Mouse (Mus musculus) limb, embryonic 14.5 days (tissue): Measurements from ENCODE around the gene Ss18l1. TPM values are rescaled to one million over a fixed set of nuclear protein-coding genes. Genes with fewer than 3 reads are reported as not detected.

ENCODE experiments used
- ATAC-seq: fragments of 200-750 bp; cut with Nextera tagmentation; 2 replicates; pipeline ENCODE4 v1.8.0; 2017; ENCODE audit warnings: low read depth, moderate number of reproducible peaks, moderate TSS enrichment; ENCODE audit not compliant: low FRiP score
- DNase-seq: peaks from one replicate; pipeline ENCODE4 v3.0.0-alpha.2; 2015; ENCODE audit warnings: low spot score
- H3K27ac ChIP-seq: fragments of 300-500 bp; sonication (generic); replicated peaks from 2 replicates; pipeline ENCODE4 v1.5.1; 2014; ENCODE audit warnings: low read depth, mild to moderate bottlenecking, low read length, moderate library complexity, mixed read lengths
- H3K27me3 ChIP-seq: fragments of 300-500 bp; sonication (generic); 2 replicates; pipeline ENCODE4 v1.6.1; 2014; ENCODE audit warnings: low read length, mixed read lengths; ENCODE audit not compliant: control insufficient read depth, insufficient read depth
- H3K36me3 ChIP-seq: fragments of 300-500 bp; sonication (generic); 2 replicates; pipeline ENCODE4 v1.6.1; 2014; ENCODE audit warnings: mild to moderate bottlenecking, low read length, moderate library complexity, mixed read lengths; ENCODE audit not compliant: control insufficient read depth, insufficient read depth
- H3K4me1 ChIP-seq: fragments of 300-500 bp; sonication (generic); 2 replicates; pipeline ENCODE4 v1.6.1; 2014; ENCODE audit warnings: antibody characterized with exemption, low read length, mixed read lengths; ENCODE audit not compliant: control insufficient read depth, insufficient read depth
- H3K4me2 ChIP-seq: fragments of 300-500 bp; sonication (generic); replicated peaks from 2 replicates; pipeline ENCODE4 v1.6.1; 2014; ENCODE audit warnings: low read depth, mild to moderate bottlenecking, low read length, moderate library complexity; ENCODE audit not compliant: severe bottlenecking
- H3K4me3 ChIP-seq: fragments of 300-500 bp; sonication (generic); replicated peaks from 2 replicates; pipeline ENCODE4 v1.5.1; 2014; ENCODE audit warnings: low read length
- H3K9ac ChIP-seq: fragments of 300-500 bp; sonication (generic); 2 replicates; pipeline ENCODE4 v1.6.1; 2014; ENCODE audit warnings: mild to moderate bottlenecking, low read depth, low read length, moderate library complexity; ENCODE audit not compliant: severe bottlenecking
- H3K9me3 ChIP-seq: fragments of 300-500 bp; sonication (generic); 2 replicates; pipeline ENCODE4 v1.6.1; 2016; ENCODE audit warnings: low read length; ENCODE audit not compliant: control insufficient read depth
- POLR2A ChIP-seq: fragments of 200-500 bp; IDR thresholded peaks from 2 replicates; pipeline ENCODE4 v1.8.0; 2012; ENCODE audit warnings: inconsistent platforms, mild to moderate bottlenecking, moderate library complexity, borderline replicate concordance; ENCODE audit not compliant: insufficient read depth, insufficient read length; ENCODE audit errors: extremely low read depth
- WGBS: fragments of 180-500 bp; shearing (Covaris S2); extraction: QIAGEN DNeasy Blood & Tissue Kit; methylation state at CpG from one replicate; pipeline ENCODE4 v1.1.7; 2014; 5-methylcytosine and 5-hydroxymethylcytosine counted together
- polyA plus RNA-seq, 2 experiments: library from polyadenylated mRNA; depleted of rRNA in 1 of 2; stranded (reverse) in 1 of 2; unstranded in 1 of 2; fragments of >200 nt; fragmentation: Nextera tagmentation in 1 of 2; extraction: Ambion mirVana in 1 of 2; gene quantifications; 2 replicates each; pipeline versions ENCODE4 v1.2.1 to v1.2.3; 2012 to 2014

The Ss18l1 gene
- polyA plus RNA-seq, 2 experiments: 3.5 to 9.1 TPM

- TF ChIP-seq POLR2A: no peak
- Histone ChIP-seq H3K4me3 (no peak overlapping the region), H3K4me1 (no peaks in the 10 kb centered on the region), H3K27ac (no peak overlapping the region), H3K9me3 (no peaks in the 10 kb centered on the region; the same call in 1 of the 2 replicates), H3K4me2 (no peak overlapping the region), H3K9ac (no peak overlapping the region), H3K27me3 (no peaks in the 10 kb centered on the region), H3K36me3 (peaks cover 36% of the 10 kb centered on the region)
- ATAC-seq: no peak
- no peak for DNase-seq
- WGBS: 64% methylated on average over 16 of the region's 16 CpGs
These were observed 43.8 kb downstream of the Ss18l1 start for GRCm38 (mm10) chr2:180085926-180086636.

GRCm38 (mm10) chr2:180086637-180087027 lies 44.3 kb downstream of the Ss18l1 start:
- ATAC-seq (no peak), DNase-seq (no peak)
- Histone ChIP-seq H3K9me3 (no peaks in the 10 kb centered on the region; the same call in 1 of the 2 replicates), H3K9ac (no peak overlapping the region), H3K36me3 (peaks cover 32% of the 10 kb centered on the region), H3K27me3 (no peaks in the 10 kb centered on the region), H3K4me3 (no peak overlapping the region), H3K27ac (no peak overlapping the region), H3K4me2 (no peak overlapping the region), H3K4me1 (no peaks in the 10 kb centered on the region)
- no peak for TF ChIP-seq POLR2A
- WGBS: 81% methylated on average over 5 of the region's 5 CpGs

- TF ChIP-seq POLR2A: no peak
- Histone ChIP-seq H3K27ac (no peak overlapping the region), H3K9ac (no peak overlapping the region), H3K4me3 (no peak overlapping the region), H3K4me2 (no peak overlapping the region), H3K4me1 (no peaks in the 10 kb centered on the region), H3K36me3 (peaks cover 25% of the 10 kb centered on the region), H3K9me3 (no peaks in the 10 kb centered on the region; the same call in 1 of the 2 replicates), H3K27me3 (no peaks in the 10 kb centered on the region)
- no peak for DNase-seq
- WGBS: 91% methylated on average over 4 of the region's 4 CpGs
- ATAC-seq: no peak
These were observed 45.2 kb downstream of the Ss18l1 start for GRCm38 (mm10) chr2:180087472-180087871.

GRCm38 (mm10) chr2:180090285-180090684 lies 48.0 kb downstream of the Ss18l1 start:
- H3K9ac ChIP-seq: no peak overlapping the region
- no peak; the same call in 1 of the 2 replicates for ATAC-seq
- no peak overlapping the region for H3K4me2 ChIP-seq
- no peak for DNase-seq
- H3K4me3 ChIP-seq: no peak overlapping the region
- WGBS: 49% methylated on average over 11 of the region's 11 CpGs
- H3K27me3 ChIP-seq: no peaks in the 10 kb centered on the region
- no peaks in the 10 kb centered on the region for H3K4me1 ChIP-seq
- TF ChIP-seq POLR2A: no peak
- H3K36me3 ChIP-seq: peaks cover 5% of the 10 kb centered on the region; the same call in 1 of the 2 replicates
- no peak overlapping the region for H3K27ac ChIP-seq
- no peaks in the 10 kb centered on the region; the same call in 1 of the 2 replicates for H3K9me3 ChIP-seq

GRCm38 (mm10) chr2:180095711-180096110 lies 53.4 kb downstream of the Ss18l1 start:
- DNase-seq (no peak), ATAC-seq (no peak)
- Histone ChIP-seq H3K9me3 (no peaks in the 10 kb centered on the region), H3K9ac (no peak overlapping the region), H3K4me3 (no peak overlapping the region), H3K27me3 (peaks cover 15% of the 10 kb centered on the region), H3K27ac (no peak overlapping the region), H3K4me2 (no peak overlapping the region), H3K36me3 (no peaks in the 10 kb centered on the region), H3K4me1 (no peaks in the 10 kb centered on the region)
- TF ChIP-seq POLR2A: no peak
- 46% methylated on average over 5 of the region's 5 CpGs for WGBS

GRCm38 (mm10) chr2:180097585-180097984 lies 55.3 kb downstream of the Ss18l1 start:
- H3K9me3 ChIP-seq: no peaks in the 10 kb centered on the region
- H3K4me3 ChIP-seq: no peak overlapping the region
- no peak for TF ChIP-seq POLR2A
- no peak for DNase-seq
- no peak overlapping the region for H3K27ac ChIP-seq
- no peaks in the 10 kb centered on the region for H3K4me1 ChIP-seq
- no peaks in the 10 kb centered on the region for H3K36me3 ChIP-seq
- no peak overlapping the region for H3K9ac ChIP-seq
- H3K4me2 ChIP-seq: no peak overlapping the region
- 46% methylated on average over 3 of the region's 3 CpGs for WGBS
- peaks cover 34% of the 10 kb centered on the region for H3K27me3 ChIP-seq
- no peak for ATAC-seq
